Mouse (Mus musculus): ENCODE measurements around the gene Sugp2. TPM values are rescaled to one million over a fixed set of nuclear protein-coding genes. Genes with fewer than 3 reads are reported as not detected.

The Sugp2 gene
- polyA plus RNA-seq, 1 experiment from 2014 or later = 14.0 TPM

DNA sequence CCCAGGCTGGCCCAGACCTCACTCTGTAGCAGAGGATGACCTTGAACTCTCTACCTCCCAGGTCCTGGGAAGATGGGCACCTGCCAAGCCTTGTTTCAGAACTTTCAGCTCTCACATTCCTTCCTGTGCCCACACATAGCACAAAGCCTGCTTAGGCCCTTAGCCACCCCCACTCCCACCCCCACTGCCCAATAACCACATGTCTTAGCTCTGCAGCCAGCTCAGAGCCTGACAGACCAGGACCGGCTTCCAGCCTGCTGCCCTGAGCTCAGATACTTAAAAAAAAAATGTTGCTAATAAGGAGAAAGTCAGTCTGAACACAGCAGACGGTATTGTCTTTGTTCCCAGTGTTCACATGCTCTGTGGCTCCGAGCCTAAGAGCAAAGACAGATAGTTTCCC, 47.0 kb downstream of the Sugp2 start:
- Histone ChIP-seq H3K4me3 (replicated peaks; ENCODE audit: low read depth, low read length) (no peak overlapping the region), H3K4me2 (ENCODE audit: low read length) (no peak overlapping the region), H3K36me3 (ENCODE audit: insufficient read depth, low read length) (peaks cover 7% of the 10 kb centered on the region; the same call in 1 of the 2 replicates), H3K27me3 (ENCODE audit: insufficient read depth, low read length) (no peaks in the 10 kb centered on the region), H3K9ac (ENCODE audit: low read depth, low read length) (no peak overlapping the region), H3K4me1 (replicated peaks; ENCODE audit: insufficient read depth, low read length) (peaks cover 9% of the 10 kb centered on the region), H3K9me3 (replicated peaks; ENCODE audit: low read length) (no peaks in the 10 kb centered on the region), H3K27ac (peak overlapping the region; percentile 42; the same call in 1 of the 2 replicates)
- no peak for DNase-seq (ENCODE audit: low spot score)
- no peak for ATAC-seq (replicated peaks; ENCODE audit: low FRiP score, low read depth)
- WGBS = 37% methylated on average over 3 of the region's 3 CpGs
- no peak for TF ChIP-seq CTCF (IDR thresholded peaks at IDR 0.05; ENCODE audit: low read depth)

DNA sequence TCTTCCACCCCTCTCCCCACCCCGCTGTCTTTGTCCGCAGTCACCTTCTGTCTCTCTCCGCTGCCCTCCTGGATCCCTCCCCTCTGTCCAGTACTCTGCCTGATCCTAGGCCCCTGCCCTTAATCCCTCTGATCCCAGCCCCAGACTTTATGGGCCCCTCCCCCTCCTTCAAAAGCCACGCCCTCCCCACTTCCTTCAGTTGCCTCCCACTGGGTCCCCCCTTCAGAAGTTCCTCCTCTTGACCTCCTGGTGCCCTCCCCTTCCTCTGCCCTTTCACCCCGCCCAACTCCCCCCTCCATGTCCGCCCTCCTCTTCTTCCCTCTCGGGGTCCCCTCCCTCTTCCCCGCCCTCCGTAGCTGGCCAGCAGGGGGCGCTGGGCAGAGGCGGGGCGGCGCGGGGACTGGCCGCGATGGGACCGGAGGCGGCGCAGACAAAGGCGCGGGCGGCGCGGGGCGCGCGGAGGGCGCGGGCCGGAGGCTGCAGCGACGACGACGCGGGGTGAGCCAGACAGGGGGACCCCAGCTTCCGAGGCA, 48.6 kb downstream of the Sugp2 start, which contains the start of gene Homer3:
TSS of gene Homer3 (plus strand) at position 225 of the 533 bp plus-strand sequence.
- Histone ChIP-seq H3K27ac (peak within 1 kb of the TSS; percentile 86), H3K9me3 (replicated peaks; ENCODE audit: low read length) (no peaks in the 10 kb centered on the region), H3K4me2 (ENCODE audit: low read length) (peak within 1 kb of the TSS; percentile 86), H3K4me3 (replicated peaks; ENCODE audit: low read depth, low read length) (peak within 1 kb of the TSS; percentile 87), H3K9ac (ENCODE audit: low read depth, low read length) (peak within 1 kb of the TSS; percentile 91), H3K4me1 (replicated peaks; ENCODE audit: insufficient read depth, low read length) (peaks cover 9% of the 10 kb centered on the region), H3K36me3 (ENCODE audit: insufficient read depth, low read length) (peaks cover 21% of the 10 kb centered on the region), H3K27me3 (ENCODE audit: insufficient read depth, low read length) (no peaks in the 10 kb centered on the region)
- ATAC-seq (replicated peaks; ENCODE audit: low FRiP score, low read depth) (peak; percentile 89), DNase-seq (ENCODE audit: low spot score) (peak; percentile 96)
- TF ChIP-seq CTCF (IDR thresholded peaks at IDR 0.05; ENCODE audit: low read depth) = peak; percentile 91
- under 1% methylated on average over 36 of the region's 36 CpGs for WGBS

DNA sequence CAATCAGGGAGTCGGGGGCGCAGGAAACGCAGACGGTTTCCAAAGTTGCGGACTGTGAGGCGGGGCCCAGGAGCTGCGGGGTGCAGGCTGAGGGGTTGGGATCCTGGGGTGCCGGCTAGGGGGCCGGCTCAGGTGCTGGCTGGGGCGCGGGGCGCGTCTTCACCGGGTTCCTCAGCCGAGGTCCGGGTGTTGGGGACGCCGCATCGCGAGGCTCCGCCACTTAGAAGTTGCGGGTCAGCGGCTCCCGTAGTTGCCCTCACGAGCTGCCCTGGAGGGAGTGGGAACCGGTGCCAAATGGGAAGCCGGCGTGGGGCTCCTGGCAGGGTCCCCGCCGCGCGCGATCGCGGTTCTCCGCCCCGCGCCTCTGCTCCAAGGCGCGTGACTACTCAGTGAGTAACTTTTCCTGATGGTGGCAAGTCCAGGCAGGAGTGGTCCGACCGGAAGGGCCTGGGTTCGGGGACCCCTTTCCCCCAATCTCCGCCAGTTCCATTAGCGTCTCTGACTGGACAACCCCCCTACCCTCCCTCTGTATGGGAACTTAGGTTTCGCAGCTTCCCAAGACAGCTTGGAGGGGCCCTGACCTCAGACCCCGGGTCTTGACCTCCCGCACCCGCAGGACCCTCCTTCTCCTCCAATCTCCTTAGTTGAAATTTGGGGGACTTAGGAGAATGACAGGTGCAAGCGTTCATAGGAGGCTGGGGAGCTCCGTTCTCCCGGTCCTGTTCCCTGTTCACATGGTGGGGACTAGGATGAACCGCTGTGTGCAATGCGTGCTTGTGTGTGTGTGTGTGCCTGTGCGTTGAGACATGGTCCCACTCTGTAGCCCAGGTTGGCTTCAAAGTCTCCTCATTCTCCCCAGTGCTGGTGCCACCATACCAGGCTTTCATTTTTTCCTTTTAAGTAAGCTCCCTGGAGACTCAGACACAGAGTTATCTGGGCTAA, 49.4 kb downstream of the Sugp2 start:
- peak overlapping the region; percentile 86 for H3K4me2 ChIP-seq (ENCODE audit: low read length)
- peak overlapping the region; percentile 91 for H3K9ac ChIP-seq (ENCODE audit: low read depth, low read length)
- H3K27me3 ChIP-seq (ENCODE audit: insufficient read depth, low read length) = no peaks in the 10 kb centered on the region
- 2% methylated on average over 51 of the region's 55 CpGs for WGBS
- TF ChIP-seq CTCF (IDR thresholded peaks at IDR 0.05; ENCODE audit: low read depth) = no peak
- peaks cover 9% of the 10 kb centered on the region for H3K4me1 ChIP-seq (replicated peaks; ENCODE audit: insufficient read depth, low read length)
- H3K4me3 ChIP-seq (replicated peaks; ENCODE audit: low read depth, low read length) = peak overlapping the region; percentile 87
- H3K36me3 ChIP-seq (ENCODE audit: insufficient read depth, low read length) = peaks cover 21% of the 10 kb centered on the region
- DNase-seq (ENCODE audit: low spot score) (no peak), ATAC-seq (replicated peaks; ENCODE audit: low FRiP score, low read depth) (peak; percentile 49)
- peak overlapping the region; percentile 86 for H3K27ac ChIP-seq
- no peaks in the 10 kb centered on the region for H3K9me3 ChIP-seq (replicated peaks; ENCODE audit: low read length)

DNA sequence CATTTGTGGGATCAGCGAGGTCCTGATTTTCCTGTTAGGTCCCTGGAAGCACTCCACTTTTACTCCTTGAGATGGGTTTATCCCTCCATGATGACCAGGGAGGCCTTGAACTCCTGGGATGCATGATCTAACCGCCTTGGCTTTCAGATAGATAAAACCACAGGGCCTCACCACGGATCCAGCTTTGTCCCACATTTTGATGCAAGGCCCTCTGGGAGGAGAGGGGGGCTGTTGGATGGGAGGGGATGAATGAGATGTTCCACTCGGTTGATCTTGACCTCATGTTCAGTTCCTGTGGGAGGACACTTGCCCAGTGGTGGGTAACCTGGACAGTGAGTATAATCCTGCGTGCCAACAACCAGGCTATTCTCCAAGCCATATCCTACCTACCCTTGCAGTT, 50.4 kb downstream of the Sugp2 start:
- H3K4me2 ChIP-seq (ENCODE audit: low read length) = peak overlapping the region; percentile 86
- H3K9ac ChIP-seq (ENCODE audit: low read depth, low read length) = 0 out of 2 replicates have a peak overlapping the region, but pooled peaks have one; percentile 4
- 49% methylated on average over 5 of the region's 5 CpGs for WGBS
- ATAC-seq (replicated peaks; ENCODE audit: low FRiP score, low read depth) = no peak
- H3K4me1 ChIP-seq (replicated peaks; ENCODE audit: insufficient read depth, low read length) = peaks cover 9% of the 10 kb centered on the region
- H3K4me3 ChIP-seq (replicated peaks; ENCODE audit: low read depth, low read length) = no peak overlapping the region
- DNase-seq (ENCODE audit: low spot score) = no peak
- no peak overlapping the region for H3K27ac ChIP-seq
- peaks cover 24% of the 10 kb centered on the region for H3K36me3 ChIP-seq (ENCODE audit: insufficient read depth, low read length)
- no peaks in the 10 kb centered on the region for H3K9me3 ChIP-seq (replicated peaks; ENCODE audit: low read length)
- no peak for TF ChIP-seq CTCF (IDR thresholded peaks at IDR 0.05; ENCODE audit: low read depth)
- H3K27me3 ChIP-seq (ENCODE audit: insufficient read depth, low read length) = no peaks in the 10 kb centered on the region

DNA sequence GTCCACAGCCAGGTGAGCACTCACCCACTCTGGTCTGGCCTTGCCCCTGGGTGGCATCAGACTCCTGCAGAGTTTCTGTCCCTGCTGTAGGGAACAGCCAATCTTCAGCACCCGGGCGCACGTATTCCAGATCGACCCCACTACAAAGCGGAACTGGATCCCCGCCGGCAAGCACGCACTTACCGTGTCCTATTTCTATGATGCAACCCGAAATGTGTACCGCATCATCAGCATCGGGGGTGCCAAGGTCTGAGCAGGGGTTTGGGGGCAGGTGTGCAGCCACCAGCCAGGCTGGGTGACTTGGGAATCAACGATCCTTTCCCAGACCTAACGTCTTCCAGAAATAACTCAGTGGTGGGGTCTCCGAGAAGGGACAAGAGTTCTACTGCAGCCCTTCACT, 51.3 kb downstream of the Sugp2 start:
- peaks cover 30% of the 10 kb centered on the region for H3K36me3 ChIP-seq (ENCODE audit: insufficient read depth, low read length)
- peaks cover 9% of the 10 kb centered on the region for H3K4me1 ChIP-seq (replicated peaks; ENCODE audit: insufficient read depth, low read length)
- H3K4me3 ChIP-seq (replicated peaks; ENCODE audit: low read depth, low read length) = no peak overlapping the region
- no peaks in the 10 kb centered on the region for H3K9me3 ChIP-seq (replicated peaks; ENCODE audit: low read length)
- WGBS = 95% methylated on average over 15 of the region's 15 CpGs
- no peaks in the 10 kb centered on the region for H3K27me3 ChIP-seq (ENCODE audit: insufficient read depth, low read length)
- H3K9ac ChIP-seq (ENCODE audit: low read depth, low read length) = no peak overlapping the region
- H3K27ac ChIP-seq = no peak overlapping the region
- ATAC-seq (replicated peaks; ENCODE audit: low FRiP score, low read depth) (no peak), DNase-seq (ENCODE audit: low spot score) (no peak)
- no peak overlapping the region for H3K4me2 ChIP-seq (ENCODE audit: low read length)
- TF ChIP-seq CTCF (IDR thresholded peaks at IDR 0.05; ENCODE audit: low read depth) = no peak

DNA sequence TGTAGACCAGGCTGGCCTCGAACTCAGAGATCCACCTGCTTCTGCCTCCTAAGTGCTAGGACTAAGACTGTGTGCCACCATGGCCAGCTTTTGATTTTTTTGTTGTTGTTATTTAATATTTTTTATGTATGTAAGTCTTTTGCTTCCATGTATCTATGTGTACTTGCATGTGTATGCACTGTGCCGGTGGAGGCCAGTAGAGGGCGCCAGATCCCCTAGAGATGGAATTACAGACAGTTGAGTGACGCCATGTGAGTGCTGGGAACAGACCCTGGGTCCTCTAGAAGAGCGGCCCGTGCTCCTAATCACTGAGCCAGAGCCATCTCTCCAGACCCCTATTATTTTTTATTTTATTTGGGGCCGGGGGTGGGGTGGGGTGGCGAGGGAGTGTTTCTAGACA, 52.7 kb downstream of the Sugp2 start:
- H3K36me3 ChIP-seq (ENCODE audit: insufficient read depth, low read length) = peaks cover 39% of the 10 kb centered on the region
- no peak overlapping the region for H3K4me3 ChIP-seq (replicated peaks; ENCODE audit: low read depth, low read length)
- H3K9me3 ChIP-seq (replicated peaks; ENCODE audit: low read length) = no peaks in the 10 kb centered on the region
- no peak overlapping the region for H3K4me2 ChIP-seq (ENCODE audit: low read length)
- no peak for DNase-seq (ENCODE audit: low spot score)
- no peak overlapping the region for H3K9ac ChIP-seq (ENCODE audit: low read depth, low read length)
- WGBS = 92% methylated on average over 8 of the region's 8 CpGs
- H3K4me1 ChIP-seq (replicated peaks; ENCODE audit: insufficient read depth, low read length) = peaks cover 9% of the 10 kb centered on the region
- no peak for ATAC-seq (replicated peaks; ENCODE audit: low FRiP score, low read depth)
- H3K27ac ChIP-seq = no peak overlapping the region
- H3K27me3 ChIP-seq (ENCODE audit: insufficient read depth, low read length) = no peaks in the 10 kb centered on the region
- peak; percentile 49 for TF ChIP-seq CTCF (IDR thresholded peaks at IDR 0.05; ENCODE audit: low read depth)

Measured in kidney, postnatal 0 days (tissue).